Mouse (Mus musculus) layer of hippocampus, adult 18-20 months (tissue): ENCODE results near the gene Def8. TPM values are rescaled to one million over a fixed set of nuclear protein-coding genes. Genes with fewer than 3 reads are reported as not detected.
"Not testable (repeated sequence)": the region's sequence is repeated elsewhere in the genome, so short reads cannot be mapped to it uniquely, and the experiment has no call there.

ENCODE experiments used
- DNase-seq, 2 experiments: peaks; one replicate each; pipeline ENCODE4 v3.0.0; 2022; ENCODE audit warnings: low spot score in 2 of 2
- total RNA-seq, 2 experiments: library from RNA; stranded (reverse); gene quantifications; 2 replicates each; pipeline ENCODE4 v1.2.3; 2021

Def8 gene
- total RNA-seq, 2 experiments from 2014 or later = 54.0 to 54.7 TPM

GRCm38 (mm10) chr8:123412560-123413170 lies 10.7 kb upstream of the Def8 start:
- DNase-seq = peak; percentile 82 to 90

GRCm38 (mm10) chr8:123414255-123414654 lies 9.1 kb upstream of the Def8 start:
- DNase-seq = no peak

GRCm38 (mm10) chr8:123414997-123415696 lies 8.2 kb upstream of the Def8 start:
- DNase-seq = not testable (repeated sequence)

- DNase-seq = no peak
These were observed 7.1 kb upstream of the Def8 start for GRCm38 (mm10) chr8:123415967-123416943.

- DNase-seq = no peak
These were observed 6.3 kb upstream of the Def8 start for GRCm38 (mm10) chr8:123416944-123417555.

- no peak for DNase-seq
These were observed 3.6 kb upstream of the Def8 start for GRCm38 (mm10) chr8:123419711-123420110.

- no peak for DNase-seq
These were observed 2.6 kb upstream of the Def8 start for GRCm38 (mm10) chr8:123420525-123421281.

- no peak for DNase-seq
These were observed 2.0 kb upstream of the Def8 start for GRCm38 (mm10) chr8:123421325-123421724.

GRCm38 (mm10) chr8:123422056-123422780 lies 1.1 kb upstream of the Def8 start:
- DNase-seq = peak; percentile 73 to 84

GRCm38 (mm10) chr8:123422781-123423159 lies 557 bp upstream of the Def8 start:
- DNase-seq = no peak

- DNase-seq = no peak
These were observed 3.5 kb downstream of the Def8 start for GRCm38 (mm10) chr8:123426511-123427509.

- DNase-seq = no peak
These were observed 4.4 kb downstream of the Def8 start for GRCm38 (mm10) chr8:123427639-123428275.

GRCm38 (mm10) chr8:123428343-123428893 lies 5.1 kb downstream of the Def8 start:
- DNase-seq = no peak

GRCm38 (mm10) chr8:123428939-123429721 lies 5.8 kb downstream of the Def8 start:
- DNase-seq = no peak

- not testable (repeated sequence) for DNase-seq
These were observed 6.3 kb downstream of the Def8 start for GRCm38 (mm10) chr8:123429722-123430013.

GRCm38 (mm10) chr8:123430936-123431335 lies 7.6 kb downstream of the Def8 start:
- DNase-seq = not testable (repeated sequence)
